Mouse (Mus musculus) kidney, adult 11 months (tissue): ENCODE data around the gene Saxo1.

Experiments
- DNase-seq: peaks from one replicate; pipeline ENCODE4 v3.0.0; 2022

Gene Saxo1

DNA sequence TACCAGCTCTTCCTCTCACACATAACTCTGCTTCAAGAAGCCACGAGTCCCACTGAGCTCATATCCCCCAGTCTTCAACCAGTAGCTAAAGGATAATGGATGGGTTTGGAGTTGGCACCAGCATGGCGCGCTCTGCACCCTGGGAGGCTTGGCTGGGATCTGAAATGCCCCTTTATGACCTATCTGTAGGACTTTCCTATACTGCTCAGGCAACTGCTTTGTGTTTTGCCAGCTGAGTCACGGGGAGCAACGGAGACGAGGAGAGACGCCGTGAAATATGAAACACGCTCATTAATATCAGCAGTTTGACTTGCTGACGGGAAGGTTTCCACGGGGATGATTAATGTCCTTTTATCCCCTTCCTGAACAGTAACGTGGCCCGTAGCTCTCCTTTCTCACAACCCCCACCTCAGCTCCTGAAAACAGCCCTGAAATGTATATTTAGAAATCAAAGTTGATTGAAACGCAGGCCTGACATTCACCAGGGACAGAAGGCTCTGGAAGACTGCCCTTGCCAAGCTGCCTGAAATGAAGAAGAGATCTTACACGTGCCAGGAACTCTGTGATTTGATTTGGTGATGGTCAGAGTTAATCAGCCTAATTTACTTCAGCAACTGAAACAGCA, 141.6 kb downstream of the Saxo1 start:
- no peak for DNase-seq

DNA sequence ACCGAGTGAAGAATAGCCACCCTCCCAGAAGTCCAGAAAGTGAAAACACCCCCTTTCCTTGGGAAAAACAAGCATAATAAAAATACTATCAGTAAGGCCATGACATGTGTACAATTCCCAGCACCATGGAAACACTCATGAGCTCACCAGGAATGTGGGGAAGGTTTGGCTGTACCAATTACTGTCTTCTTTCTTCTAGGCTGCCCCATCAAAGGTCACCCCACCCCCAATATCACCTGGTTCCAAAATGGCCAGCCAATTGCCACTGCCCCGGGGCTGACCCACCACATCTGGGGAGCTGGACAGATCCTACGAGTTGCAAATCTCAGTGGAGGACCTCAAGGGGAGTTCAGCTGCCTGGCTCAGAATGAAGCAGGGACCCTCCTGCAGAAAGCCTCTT, 144.7 kb downstream of the Saxo1 start:
- no peak for DNase-seq

DNA sequence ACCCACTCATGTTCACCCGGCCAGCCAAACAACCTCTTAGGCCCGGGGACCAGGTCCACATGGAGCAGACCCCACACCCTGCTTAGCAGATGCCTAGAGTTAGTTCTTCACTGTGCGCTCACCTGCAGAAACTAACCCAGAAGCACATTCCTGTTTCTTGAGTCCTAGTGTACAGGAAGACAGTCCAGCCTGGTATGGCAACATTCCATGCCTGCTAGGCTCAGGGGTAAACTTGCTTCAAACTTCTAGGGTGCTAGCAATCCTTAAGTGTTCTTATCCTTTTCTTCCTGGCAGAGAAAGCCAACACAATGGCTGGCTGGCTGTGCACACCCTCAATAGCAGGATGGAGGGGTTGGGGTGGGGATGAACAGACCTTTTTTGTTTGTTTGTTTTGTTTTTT, 147.2 kb downstream of the Saxo1 start:
- no peak for DNase-seq

DNA sequence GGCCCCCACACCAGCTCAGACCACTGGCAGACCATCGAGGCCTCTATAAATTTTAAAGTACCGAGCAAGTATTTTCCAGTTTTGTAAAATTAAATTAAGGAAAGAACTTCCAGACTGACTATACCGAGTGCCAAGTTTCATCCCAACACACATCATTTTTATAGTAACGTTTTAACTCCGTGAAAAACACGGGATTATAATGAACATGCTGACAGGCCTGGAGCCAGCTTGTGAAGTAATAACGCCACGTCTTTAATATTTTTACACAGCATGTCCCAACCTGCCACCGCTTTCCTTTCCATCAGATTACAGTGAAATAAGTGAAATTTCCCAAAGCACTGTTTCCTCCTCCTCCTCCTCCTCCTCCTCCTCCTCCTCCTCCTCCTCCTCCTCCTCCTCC, 149.7 kb downstream of the Saxo1 start:
- DNase-seq, result no peak

DNA sequence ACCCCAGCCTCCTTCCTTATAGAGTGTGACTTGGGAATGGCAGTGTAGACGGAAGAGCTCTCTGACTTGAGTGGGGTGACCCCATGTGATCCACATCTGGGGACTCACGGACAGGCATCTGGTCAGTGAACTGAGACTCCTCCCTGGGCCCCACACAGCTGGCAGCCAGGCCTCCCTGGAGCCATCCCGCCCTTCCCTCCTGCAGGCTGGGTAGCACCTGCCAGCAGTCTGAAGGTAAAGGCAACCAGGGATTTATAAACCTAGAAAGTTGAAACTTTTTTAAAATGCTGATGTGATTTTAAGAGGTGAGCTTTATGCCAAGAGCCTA, 151.0 kb downstream of the Saxo1 start:
- no peak for DNase-seq

DNA sequence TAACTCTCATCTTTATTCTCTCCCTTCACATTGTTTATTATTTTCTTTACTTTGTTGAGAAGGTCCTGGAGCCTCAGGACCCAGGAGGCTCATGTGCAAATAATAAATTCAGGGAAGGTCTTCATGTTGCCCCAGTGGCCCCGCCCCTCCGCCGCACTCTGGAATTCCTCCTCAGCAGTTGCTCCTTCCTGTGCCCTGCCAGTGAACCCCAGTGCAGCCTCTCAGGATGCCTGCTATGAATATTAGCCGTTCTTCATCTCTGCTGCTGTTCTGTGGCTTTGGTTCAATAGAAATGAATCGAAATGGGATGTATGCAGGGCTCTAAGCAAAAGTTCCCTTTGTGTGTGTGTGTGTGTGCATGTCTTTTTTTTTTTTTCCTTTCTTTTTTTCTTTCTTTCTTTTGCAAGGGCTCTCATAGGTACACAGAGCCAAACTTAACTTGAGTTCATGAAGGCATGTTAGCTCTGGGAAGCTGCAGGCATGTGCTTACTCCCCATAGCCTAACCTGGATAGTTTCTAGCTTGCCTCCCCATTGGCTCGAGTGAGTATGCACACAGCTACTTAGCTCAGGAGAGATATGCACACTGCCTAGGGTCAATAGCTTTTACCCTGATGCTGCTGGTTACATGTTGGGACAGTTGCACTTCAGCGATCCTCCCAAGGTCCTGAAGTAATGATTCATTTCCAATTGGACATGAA, 151.5 kb downstream of the Saxo1 start:
- no peak for DNase-seq

DNA sequence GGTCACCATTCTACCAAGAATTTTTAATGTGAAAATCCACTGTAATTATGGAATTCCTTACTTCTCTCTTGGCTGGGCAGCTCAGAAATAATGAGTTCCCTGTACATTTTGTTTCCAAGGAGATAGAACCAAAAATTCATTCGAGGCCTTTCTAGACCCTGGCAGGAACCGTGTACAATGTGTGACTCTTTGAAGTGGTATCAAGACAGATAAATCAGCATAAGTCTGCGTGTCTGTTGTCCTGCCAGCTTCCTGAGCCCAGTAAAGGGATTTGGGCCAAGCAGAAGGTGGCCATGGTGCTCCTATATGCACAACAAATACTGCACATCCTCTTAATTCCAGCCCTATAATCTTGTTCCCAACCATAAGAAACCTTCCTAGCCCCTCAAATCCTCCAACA, 157.0 kb downstream of the Saxo1 start:
- DNase-seq, result no peak

DNA sequence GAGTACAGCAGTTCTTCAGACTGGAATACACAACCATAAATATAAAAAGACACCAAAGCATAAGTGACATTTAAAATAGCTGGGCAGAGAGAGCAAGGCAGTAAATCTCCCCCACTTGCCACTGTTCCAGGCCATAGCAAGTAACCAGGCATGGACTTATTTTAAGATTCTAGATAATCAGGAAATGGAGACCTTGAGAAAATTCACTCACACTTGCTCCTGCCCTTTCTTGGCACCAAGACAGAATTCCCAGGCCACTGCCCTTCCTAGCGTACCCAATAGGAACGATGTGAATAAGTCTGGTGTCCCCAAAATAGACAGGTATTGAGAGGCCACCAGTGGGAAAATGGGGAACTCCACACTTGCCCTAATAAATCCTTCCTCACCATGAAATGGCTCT, 160.7 kb downstream of the Saxo1 start:
- DNase-seq, result no peak

DNA sequence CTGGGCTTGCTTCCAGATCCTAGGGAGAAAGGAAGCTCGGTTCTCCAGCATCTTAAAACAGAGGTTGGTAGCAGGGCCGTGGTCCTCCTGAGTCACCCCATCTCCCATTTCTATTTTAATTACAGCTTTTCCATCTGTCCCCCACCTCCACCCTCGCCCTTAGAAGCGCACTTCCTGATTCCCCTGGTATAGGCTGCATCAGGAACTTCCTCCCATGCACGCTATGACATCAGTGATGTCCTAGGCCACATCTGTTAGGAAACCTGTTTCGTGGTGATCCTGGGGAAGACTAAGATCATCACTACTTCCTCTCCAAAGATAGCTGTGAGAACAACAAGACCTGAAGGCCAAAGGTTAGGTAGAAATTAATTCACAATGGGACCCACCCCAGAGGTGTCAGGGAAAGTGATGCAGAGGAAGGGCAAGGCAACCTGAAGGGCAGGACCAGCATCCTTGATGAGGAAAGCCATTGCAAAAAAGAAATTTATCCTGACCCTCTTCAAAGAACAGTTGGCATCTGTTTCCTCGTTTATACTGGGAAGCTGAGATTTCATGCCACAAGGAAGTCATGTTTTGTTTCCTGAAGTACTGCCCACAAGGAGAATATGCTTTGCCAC, 161.3 kb downstream of the Saxo1 start:
- DNase-seq, result no peak

DNA sequence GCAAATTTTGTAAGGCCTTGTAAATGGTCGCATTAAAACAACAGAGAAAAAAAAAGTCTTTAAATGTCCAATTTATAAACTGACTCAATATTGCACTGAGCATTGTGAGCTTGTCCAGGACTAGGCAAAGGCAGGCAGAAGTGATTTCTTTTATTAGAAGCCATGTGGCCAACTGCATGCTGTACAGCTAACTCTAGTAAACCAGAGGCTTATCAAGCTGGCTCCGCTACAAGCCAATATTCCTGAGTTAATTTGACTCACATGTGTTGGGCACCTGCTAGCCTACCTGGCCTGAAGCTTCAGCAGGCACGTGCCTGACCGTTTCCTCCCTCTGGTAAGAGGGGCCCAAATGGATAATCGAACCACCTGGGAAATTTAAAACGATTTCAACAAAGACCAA, 162.5 kb downstream of the Saxo1 start:
- no peak for DNase-seq
